Mouse (Mus musculus): ENCODE results near the gene Nop53. TPM values are rescaled to one million over a fixed set of nuclear protein-coding genes. Genes with fewer than 3 reads are reported as not detected.

The Nop53 gene
- polyA plus RNA-seq, 1 experiment from 2014 or later: 109 TPM

DNA sequence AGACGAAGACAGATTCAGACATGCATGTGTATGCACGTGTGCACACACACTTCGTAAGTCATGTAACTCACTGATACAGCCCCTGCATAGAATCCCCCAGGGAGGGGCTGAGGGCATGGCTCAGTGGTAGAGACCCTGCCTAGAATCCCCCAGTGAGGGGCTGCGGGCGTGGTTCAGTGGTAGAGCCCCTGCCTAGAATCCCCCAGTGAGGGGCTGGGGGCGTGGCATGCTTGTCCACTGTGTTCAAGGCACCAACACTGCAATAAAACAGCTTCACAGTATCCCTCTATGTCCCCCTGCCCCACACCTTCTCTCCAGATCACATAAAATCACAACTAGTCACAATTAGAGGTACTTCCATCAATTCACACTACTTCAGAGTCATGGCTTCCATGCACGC is 15.9 kb upstream of the Nop53 start:
- Histone ChIP-seq H3K4me2 (replicated peaks; ENCODE audit: low read depth) (no peak overlapping the region; the same call in 1 of the 2 replicates), H3K36me3 (ENCODE audit: control insufficient read depth, insufficient read depth) (peaks cover 16% of the 10 kb centered on the region; the same call in 1 of the 2 replicates), H3K4me3 (ENCODE audit: low read depth, low read length) (no peak overlapping the region), H3K27ac (ENCODE audit: low read depth, low read length) (0 out of 2 replicates have a peak overlapping the region, but pooled peaks have one; percentile 75), H3K4me1 (replicated peaks; ENCODE audit: control insufficient read depth, insufficient read depth, low read length) (peaks cover 8% of the 10 kb centered on the region; the same call in 1 of the 2 replicates), H3K27me3 (replicated peaks; ENCODE audit: control insufficient read depth, insufficient read depth, low read length) (no peaks in the 10 kb centered on the region), H3K9me3 (ENCODE audit: control insufficient read depth) (no peaks in the 10 kb centered on the region), H3K9ac (ENCODE audit: low read depth, low read length) (no peak overlapping the region)
- no peak for ATAC-seq
- TF ChIP-seq CTCF (IDR thresholded peaks at IDR 0.05; ENCODE audit: low read depth): no peak
- 81% methylated on average over 7 of the region's 7 CpGs for WGBS

DNA sequence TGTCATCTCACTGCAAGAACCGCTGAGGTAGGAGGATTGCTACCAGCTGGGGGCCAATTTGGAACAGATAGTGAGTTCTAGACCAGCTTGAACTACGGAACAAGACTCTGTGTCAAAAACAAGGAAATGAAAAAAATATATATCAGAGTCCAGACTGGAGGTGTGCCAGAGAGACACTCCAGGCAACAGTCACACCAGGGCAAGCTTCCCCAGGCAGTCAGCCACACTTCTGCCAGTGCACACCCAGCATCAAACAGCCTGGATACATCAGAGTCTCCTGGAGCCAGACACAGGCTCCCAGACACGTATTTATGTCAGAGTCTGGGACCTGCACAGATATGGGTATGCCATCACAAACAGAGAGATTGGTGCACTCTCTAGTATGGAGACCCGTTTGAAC is 15.4 kb upstream of the Nop53 start:
- Histone ChIP-seq H3K4me3 (ENCODE audit: low read depth, low read length) (no peak overlapping the region), H3K36me3 (ENCODE audit: control insufficient read depth, insufficient read depth) (peaks cover 18% of the 10 kb centered on the region; the same call in 1 of the 2 replicates), H3K9ac (ENCODE audit: low read depth, low read length) (no peak overlapping the region), H3K27me3 (replicated peaks; ENCODE audit: control insufficient read depth, insufficient read depth, low read length) (no peaks in the 10 kb centered on the region), H3K9me3 (ENCODE audit: control insufficient read depth) (no peaks in the 10 kb centered on the region), H3K4me2 (replicated peaks; ENCODE audit: low read depth) (no peak overlapping the region), H3K4me1 (replicated peaks; ENCODE audit: control insufficient read depth, insufficient read depth, low read length) (peaks cover 8% of the 10 kb centered on the region; the same call in 1 of the 2 replicates), H3K27ac (ENCODE audit: low read depth, low read length) (no peak overlapping the region)
- 46% methylated on average over 4 of the region's 4 CpGs for WGBS
- ATAC-seq: no peak
- no peak for TF ChIP-seq CTCF (IDR thresholded peaks at IDR 0.05; ENCODE audit: low read depth)

DNA sequence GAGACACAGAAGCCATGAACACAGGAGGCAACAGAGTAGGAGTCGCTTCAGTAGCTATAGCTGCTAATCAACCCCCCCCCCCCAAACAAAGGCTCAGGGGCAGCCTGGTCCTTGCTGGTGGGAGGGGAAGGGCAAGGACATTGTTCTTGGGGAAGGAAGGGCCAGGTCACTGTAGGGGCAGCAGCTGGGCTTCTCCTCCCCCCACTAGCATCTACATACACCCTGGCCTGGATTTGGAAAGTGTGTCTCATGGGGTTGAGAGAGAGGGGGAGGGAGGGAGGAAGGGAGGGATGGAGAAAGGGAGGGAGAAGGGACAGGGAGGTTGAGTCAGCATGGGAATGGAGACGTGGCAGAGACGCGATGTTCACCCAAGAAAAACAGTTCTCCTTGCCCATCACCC is 14.8 kb upstream of the Nop53 start:
- H3K27ac ChIP-seq (ENCODE audit: low read depth, low read length): no peak overlapping the region; the same call in 1 of the 2 replicates
- WGBS: 40% methylated on average over 4 of the region's 4 CpGs
- no peaks in the 10 kb centered on the region for H3K27me3 ChIP-seq (replicated peaks; ENCODE audit: control insufficient read depth, insufficient read depth, low read length)
- no peak for TF ChIP-seq CTCF (IDR thresholded peaks at IDR 0.05; ENCODE audit: low read depth)
- H3K9ac ChIP-seq (ENCODE audit: low read depth, low read length): no peak overlapping the region
- peaks cover 8% of the 10 kb centered on the region; the same call in 1 of the 2 replicates for H3K4me1 ChIP-seq (replicated peaks; ENCODE audit: control insufficient read depth, insufficient read depth, low read length)
- no peak for ATAC-seq
- H3K36me3 ChIP-seq (ENCODE audit: control insufficient read depth, insufficient read depth): peaks cover 18% of the 10 kb centered on the region; the same call in 1 of the 2 replicates
- H3K4me2 ChIP-seq (replicated peaks; ENCODE audit: low read depth): no peak overlapping the region
- H3K9me3 ChIP-seq (ENCODE audit: control insufficient read depth): no peaks in the 10 kb centered on the region
- no peak overlapping the region for H3K4me3 ChIP-seq (ENCODE audit: low read depth, low read length)

DNA sequence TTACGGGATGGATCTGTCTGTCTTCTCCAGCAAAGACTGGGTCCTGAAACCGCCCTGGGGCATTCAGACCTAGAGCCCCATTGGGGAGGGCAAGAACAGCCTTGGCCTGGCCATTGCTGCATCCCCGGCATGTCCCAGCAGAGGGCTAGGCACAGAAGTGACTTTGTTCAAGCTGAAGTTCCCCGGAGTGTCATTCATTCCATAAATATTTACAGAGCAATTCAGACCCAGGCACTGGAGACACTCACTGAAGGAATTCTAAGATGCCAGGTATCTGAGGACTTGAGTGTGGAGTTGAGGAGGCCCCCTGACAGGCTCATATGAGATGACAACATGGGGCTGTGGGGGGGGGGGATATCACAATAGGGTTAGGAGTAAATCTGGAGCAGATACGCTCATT is 10.3 kb upstream of the Nop53 start:
- H3K4me2 ChIP-seq (replicated peaks; ENCODE audit: low read depth): no peak overlapping the region
- H3K27ac ChIP-seq (ENCODE audit: low read depth, low read length): no peak overlapping the region
- ATAC-seq: no peak
- 57% methylated on average over 5 of the region's 5 CpGs for WGBS
- peaks cover 28% of the 10 kb centered on the region; the same call in 1 of the 2 replicates for H3K36me3 ChIP-seq (ENCODE audit: control insufficient read depth, insufficient read depth)
- H3K9me3 ChIP-seq (ENCODE audit: control insufficient read depth): no peaks in the 10 kb centered on the region
- no peak overlapping the region for H3K4me3 ChIP-seq (ENCODE audit: low read depth, low read length)
- no peaks in the 10 kb centered on the region; the same call in 1 of the 2 replicates for H3K4me1 ChIP-seq (replicated peaks; ENCODE audit: control insufficient read depth, insufficient read depth, low read length)
- no peak overlapping the region for H3K9ac ChIP-seq (ENCODE audit: low read depth, low read length)
- H3K27me3 ChIP-seq (replicated peaks; ENCODE audit: control insufficient read depth, insufficient read depth, low read length): no peaks in the 10 kb centered on the region
- TF ChIP-seq CTCF (IDR thresholded peaks at IDR 0.05; ENCODE audit: low read depth): peak; percentile 34

DNA sequence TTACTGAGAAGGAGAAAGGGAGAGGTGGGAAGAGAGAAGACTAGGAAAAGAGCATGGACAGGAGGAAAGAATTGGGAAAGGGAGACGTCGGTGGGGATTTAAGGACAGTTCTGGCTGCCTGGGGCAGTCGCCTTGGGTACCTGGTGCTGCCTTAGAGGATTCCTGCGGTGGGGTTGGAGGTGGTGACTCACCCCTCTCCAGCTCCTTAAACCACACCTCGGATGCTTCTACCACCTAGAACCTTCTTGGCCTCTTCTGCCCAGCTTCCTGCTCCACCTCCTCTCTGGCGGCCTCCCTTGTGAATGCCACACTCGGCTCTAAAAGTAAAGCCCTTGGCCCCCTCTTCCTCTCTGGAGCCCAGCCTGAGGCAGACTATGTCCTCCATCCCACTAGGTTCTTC is 9.6 kb upstream of the Nop53 start:
- H3K4me3 ChIP-seq (ENCODE audit: low read depth, low read length): no peak overlapping the region
- H3K36me3 ChIP-seq (ENCODE audit: control insufficient read depth, insufficient read depth): peaks cover 31% of the 10 kb centered on the region; the same call in 1 of the 2 replicates
- TF ChIP-seq CTCF (IDR thresholded peaks at IDR 0.05; ENCODE audit: low read depth): no peak
- ATAC-seq: no peak
- no peaks in the 10 kb centered on the region for H3K27me3 ChIP-seq (replicated peaks; ENCODE audit: control insufficient read depth, insufficient read depth, low read length)
- no peaks in the 10 kb centered on the region for H3K9me3 ChIP-seq (ENCODE audit: control insufficient read depth)
- no peak overlapping the region for H3K9ac ChIP-seq (ENCODE audit: low read depth, low read length)
- no peak overlapping the region; the same call in 1 of the 2 replicates for H3K27ac ChIP-seq (ENCODE audit: low read depth, low read length)
- WGBS: 33% methylated on average over 7 of the region's 7 CpGs
- H3K4me1 ChIP-seq (replicated peaks; ENCODE audit: control insufficient read depth, insufficient read depth, low read length): no peaks in the 10 kb centered on the region; the same call in 1 of the 2 replicates
- H3K4me2 ChIP-seq (replicated peaks; ENCODE audit: low read depth): peak overlapping the region; percentile 50

DNA sequence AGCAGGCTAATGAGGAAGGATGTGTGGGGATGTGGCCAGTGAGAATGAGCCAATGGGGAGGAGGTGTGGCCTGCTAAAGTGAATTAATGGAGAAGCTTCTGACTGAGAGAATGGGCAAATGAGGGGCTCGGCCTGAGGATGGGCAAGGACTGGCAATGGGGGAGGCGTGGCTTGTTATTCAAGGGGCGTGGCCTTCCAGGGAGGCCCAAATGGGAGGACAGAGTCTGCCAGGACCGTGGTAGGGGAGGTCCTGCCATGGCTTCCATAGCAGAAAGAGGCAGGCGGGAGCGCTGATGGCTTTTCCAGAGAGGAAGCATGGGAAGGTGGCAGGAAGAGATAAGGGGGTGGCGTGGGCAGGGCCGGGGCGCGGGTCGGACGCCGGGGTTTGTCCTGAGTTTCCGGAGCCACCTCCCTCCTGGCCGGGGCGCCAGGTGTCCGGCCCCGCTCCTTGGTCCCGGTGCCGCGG is 9.1 kb upstream of the Nop53 start:
- Histone ChIP-seq H3K4me1 (replicated peaks; ENCODE audit: control insufficient read depth, insufficient read depth, low read length) (no peaks in the 10 kb centered on the region; the same call in 1 of the 2 replicates), H3K9me3 (ENCODE audit: control insufficient read depth) (no peaks in the 10 kb centered on the region), H3K27ac (ENCODE audit: low read depth, low read length) (no peak overlapping the region), H3K4me3 (ENCODE audit: low read depth, low read length) (no peak overlapping the region), H3K9ac (ENCODE audit: low read depth, low read length) (no peak overlapping the region), H3K4me2 (replicated peaks; ENCODE audit: low read depth) (peak overlapping the region; percentile 50), H3K36me3 (ENCODE audit: control insufficient read depth, insufficient read depth) (peaks cover 34% of the 10 kb centered on the region; the same call in 1 of the 2 replicates), H3K27me3 (replicated peaks; ENCODE audit: control insufficient read depth, insufficient read depth, low read length) (no peaks in the 10 kb centered on the region)
- no peak for TF ChIP-seq CTCF (IDR thresholded peaks at IDR 0.05; ENCODE audit: low read depth)
- no peak; the same call in 1 of the 2 replicates for ATAC-seq
- 17% methylated on average over 20 of the region's 21 CpGs for WGBS

All from intestine, postnatal 0 days (tissue).